Mouse (Mus musculus): Measurements from ENCODE around the gene Fgfr2. TPM values are rescaled to one million over a fixed set of nuclear protein-coding genes. Genes with fewer than 3 reads are reported as not detected.

The Fgfr2 gene
- polyA plus RNA-seq, 1 experiment = 59.9 TPM

DNA sequence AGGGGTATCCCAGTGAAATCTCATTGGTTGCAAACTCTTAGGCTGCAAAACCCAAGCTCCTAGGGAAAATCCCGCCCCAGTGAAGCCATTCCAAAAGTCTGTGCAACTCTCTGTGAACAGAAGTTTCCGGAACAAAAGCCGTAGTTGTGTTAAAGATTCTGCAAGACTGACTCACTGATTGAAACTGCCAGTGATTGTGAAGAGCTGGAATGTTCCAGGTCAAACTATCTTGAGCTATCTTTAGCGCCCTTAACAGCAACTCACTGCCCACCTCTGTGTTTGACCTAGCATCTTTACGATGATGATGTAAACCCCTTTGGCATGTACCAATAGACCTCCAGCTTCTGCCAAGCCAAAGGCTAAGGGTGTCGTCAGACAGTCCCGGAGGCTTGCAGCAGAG is 999.9 kb downstream of the Fgfr2 start:
- peak overlapping the region; percentile 84 for H3K27ac ChIP-seq (ENCODE audit: insufficient read depth, low read length)
- H3K4me1 ChIP-seq (ENCODE audit: control insufficient read depth, insufficient read depth, low read length) = no peaks in the 10 kb centered on the region; the same call in 1 of the 2 replicates
- H3K4me3 ChIP-seq (ENCODE audit: insufficient read depth, low read length) = no peak overlapping the region
- TF ChIP-seq POLR2A (IDR thresholded peaks at IDR 0.05; ENCODE audit: low read depth, low read length) (no peak), CTCF (IDR thresholded peaks at IDR 0.05; ENCODE audit: borderline replicate concordance, insufficient read depth, low read length) (no peak)

DNA sequence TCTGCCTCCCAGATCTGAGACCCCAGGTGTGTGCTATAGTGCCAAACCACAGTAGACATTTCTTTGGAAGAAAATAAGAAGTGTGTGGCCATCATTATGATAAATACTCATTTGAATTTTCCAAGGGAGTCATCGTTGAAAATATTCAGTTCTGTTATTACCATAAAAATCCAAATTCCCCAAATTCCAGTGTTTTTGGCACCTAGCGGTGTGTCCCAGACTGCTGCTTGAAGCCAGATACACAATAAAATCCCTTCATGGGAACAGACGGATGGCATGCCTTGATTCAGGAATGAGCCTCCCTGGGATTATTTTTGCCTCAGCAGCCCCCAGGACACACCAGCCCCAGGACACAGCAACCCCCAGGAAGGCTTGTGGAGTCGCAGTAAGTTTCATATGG is 1003.3 kb downstream of the Fgfr2 start:
- Histone ChIP-seq H3K27ac (ENCODE audit: insufficient read depth, low read length) (no peak overlapping the region), H3K4me3 (ENCODE audit: insufficient read depth, low read length) (no peak overlapping the region)
- TF ChIP-seq CTCF (IDR thresholded peaks at IDR 0.05; ENCODE audit: borderline replicate concordance, insufficient read depth, low read length) = no peak
- TF ChIP-seq POLR2A (IDR thresholded peaks at IDR 0.05; ENCODE audit: low read depth, low read length) = no peak

DNA sequence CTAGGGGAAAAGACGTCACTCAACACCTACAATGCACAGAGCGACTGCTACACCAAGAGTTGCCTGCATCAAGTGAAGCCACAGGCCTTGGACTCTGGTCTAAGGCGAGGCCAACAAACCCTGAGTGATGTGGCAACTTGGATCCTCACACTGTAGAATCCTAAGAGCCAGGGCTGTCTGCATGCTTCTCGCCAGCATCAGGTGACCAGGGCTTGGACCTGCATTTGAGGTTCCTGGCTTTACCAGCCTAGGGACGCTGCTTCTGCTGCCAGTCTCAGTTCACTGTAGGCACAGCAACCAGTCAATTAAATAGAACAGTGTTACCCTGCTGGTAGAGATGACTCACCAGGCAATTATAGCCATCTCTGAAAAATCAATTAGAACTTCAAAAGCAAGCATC is 1011.4 kb downstream of the Fgfr2 start:
- no peak for TF ChIP-seq CTCF (IDR thresholded peaks at IDR 0.05; ENCODE audit: borderline replicate concordance, insufficient read depth, low read length)
- no peak for TF ChIP-seq POLR2A (IDR thresholded peaks at IDR 0.05; ENCODE audit: low read depth, low read length)
- H3K27ac ChIP-seq (ENCODE audit: insufficient read depth, low read length) = no peak overlapping the region
- H3K4me1 ChIP-seq (ENCODE audit: control insufficient read depth, insufficient read depth, low read length) = no peaks in the 10 kb centered on the region
- no peak overlapping the region for H3K4me3 ChIP-seq (ENCODE audit: insufficient read depth, low read length)

More for the DNA sequence above, 1003.3 kb downstream of the Fgfr2 start:
- no peaks in the 10 kb centered on the region; the same call in 1 of the 2 replicates for H3K4me1 ChIP-seq (ENCODE audit: control insufficient read depth, insufficient read depth, low read length)

DNA sequence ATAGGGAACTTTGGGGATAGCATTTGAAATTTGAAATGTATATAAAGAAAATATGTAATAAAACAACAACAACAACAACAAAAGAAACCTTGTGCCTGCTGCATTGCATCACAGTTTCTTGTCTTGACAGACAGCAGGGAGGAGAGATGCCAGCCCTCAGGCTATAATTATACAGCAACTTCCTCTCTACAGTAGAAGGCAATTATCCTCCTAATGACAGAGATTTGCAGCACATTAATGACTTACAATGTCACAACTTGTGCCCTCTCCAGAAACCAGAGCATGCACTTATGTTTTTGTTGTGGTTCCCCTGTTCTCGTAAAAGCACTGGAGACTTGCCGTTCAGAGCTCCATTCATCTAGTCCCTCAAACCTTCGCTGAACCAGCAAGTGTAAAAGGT is 1012.8 kb downstream of the Fgfr2 start:
- Histone ChIP-seq H3K27ac (ENCODE audit: insufficient read depth, low read length) (no peak overlapping the region), H3K4me3 (ENCODE audit: insufficient read depth, low read length) (no peak overlapping the region), H3K4me1 (ENCODE audit: control insufficient read depth, insufficient read depth, low read length) (no peaks in the 10 kb centered on the region)
- no peak for TF ChIP-seq POLR2A (IDR thresholded peaks at IDR 0.05; ENCODE audit: low read depth, low read length)
- TF ChIP-seq CTCF (IDR thresholded peaks at IDR 0.05; ENCODE audit: borderline replicate concordance, insufficient read depth, low read length) = no peak

DNA sequence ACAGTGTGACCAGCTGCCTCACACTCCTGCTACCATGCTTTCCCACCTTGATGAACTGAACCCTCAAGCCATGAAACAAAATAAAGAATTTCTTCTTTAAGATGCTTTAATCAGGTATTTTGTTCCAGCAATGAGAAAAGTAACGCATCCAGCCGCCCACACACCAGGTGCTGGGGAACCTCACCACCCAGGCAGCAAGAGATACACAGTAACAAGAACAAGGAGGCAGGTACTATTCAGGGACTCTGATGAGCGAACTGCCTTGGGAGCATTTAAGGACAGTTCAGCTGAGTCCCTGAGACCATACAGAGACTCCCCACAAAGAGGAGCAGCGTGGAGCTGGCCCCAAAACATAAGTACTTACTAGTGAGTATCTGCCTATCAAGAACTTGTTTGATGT is 1016.3 kb downstream of the Fgfr2 start:
- TF ChIP-seq POLR2A (IDR thresholded peaks at IDR 0.05; ENCODE audit: low read depth, low read length) = no peak
- no peak for TF ChIP-seq CTCF (IDR thresholded peaks at IDR 0.05; ENCODE audit: borderline replicate concordance, insufficient read depth, low read length)
- Histone ChIP-seq H3K27ac (ENCODE audit: insufficient read depth, low read length) (no peak overlapping the region), H3K4me1 (ENCODE audit: control insufficient read depth, insufficient read depth, low read length) (no peaks in the 10 kb centered on the region), H3K4me3 (ENCODE audit: insufficient read depth, low read length) (no peak overlapping the region)

DNA sequence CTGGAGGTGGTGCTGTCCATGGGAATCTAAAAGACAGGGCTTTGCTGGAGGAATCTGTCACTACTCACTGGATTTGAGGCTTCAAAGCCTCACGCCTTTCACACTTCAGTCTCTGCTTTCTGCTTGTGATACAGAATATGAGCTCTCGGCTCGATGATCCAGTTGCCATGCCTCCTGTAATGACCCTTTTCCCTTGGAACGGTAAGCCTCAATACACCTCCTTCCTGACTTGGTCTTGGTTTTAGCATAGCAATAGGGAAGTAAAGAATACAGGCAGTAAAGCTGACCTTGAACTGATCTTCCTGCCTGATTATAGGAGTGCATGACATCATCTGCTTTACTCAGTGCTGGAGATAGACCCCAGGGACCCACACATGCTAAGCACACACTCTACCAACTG is 1017.8 kb downstream of the Fgfr2 start:
- H3K4me1 ChIP-seq (ENCODE audit: control insufficient read depth, insufficient read depth, low read length) = no peaks in the 10 kb centered on the region
- H3K4me3 ChIP-seq (ENCODE audit: insufficient read depth, low read length) = no peak overlapping the region
- TF ChIP-seq CTCF (IDR thresholded peaks at IDR 0.05; ENCODE audit: borderline replicate concordance, insufficient read depth, low read length) (no peak), POLR2A (IDR thresholded peaks at IDR 0.05; ENCODE audit: low read depth, low read length) (no peak)
- no peak overlapping the region for H3K27ac ChIP-seq (ENCODE audit: insufficient read depth, low read length)

DNA sequence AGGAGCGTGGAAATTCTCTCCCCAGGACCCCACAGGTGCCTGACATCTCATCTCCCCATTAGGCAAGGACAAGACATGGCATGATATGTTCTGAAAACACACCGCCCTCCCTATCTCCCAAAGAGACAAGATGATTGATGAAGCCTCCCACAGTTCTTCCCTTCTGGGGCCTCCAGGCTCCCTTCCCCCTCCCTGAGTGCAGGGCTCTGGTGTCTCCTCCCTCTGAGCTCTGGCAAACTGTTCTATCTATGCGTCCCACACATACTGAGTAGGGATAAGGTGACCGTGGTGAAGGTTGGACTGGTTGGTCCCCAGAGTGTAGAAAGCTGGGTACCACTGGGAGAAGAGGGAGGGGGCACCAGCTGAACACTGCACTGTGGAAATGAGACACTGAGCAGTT is 1024.7 kb downstream of the Fgfr2 start:
- no peaks in the 10 kb centered on the region for H3K4me1 ChIP-seq (ENCODE audit: control insufficient read depth, insufficient read depth, low read length)
- no peak overlapping the region for H3K4me3 ChIP-seq (ENCODE audit: insufficient read depth, low read length)
- TF ChIP-seq POLR2A (IDR thresholded peaks at IDR 0.05; ENCODE audit: low read depth, low read length) (no peak), CTCF (IDR thresholded peaks at IDR 0.05; ENCODE audit: borderline replicate concordance, insufficient read depth, low read length) (no peak)
- no peak overlapping the region for H3K27ac ChIP-seq (ENCODE audit: insufficient read depth, low read length)

DNA sequence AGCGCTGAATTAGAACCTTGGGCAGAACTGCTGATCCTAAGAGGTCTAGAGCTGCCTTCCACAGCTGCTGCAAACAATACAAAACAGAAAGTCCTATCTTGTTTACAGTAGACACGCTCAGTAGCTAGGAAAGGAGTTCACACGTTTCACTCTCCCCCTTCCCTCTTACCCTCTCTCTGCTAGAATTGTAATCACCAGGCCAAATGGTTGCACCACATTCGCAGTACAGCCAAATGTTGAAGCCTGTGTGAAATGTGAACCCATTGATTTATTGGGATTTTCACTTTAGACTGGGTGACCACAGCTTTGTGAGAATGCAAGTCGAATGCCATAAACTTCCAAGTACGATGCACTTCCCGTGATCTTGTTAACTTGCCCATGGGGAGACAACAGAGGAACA is 1028.5 kb downstream of the Fgfr2 start:
- Histone ChIP-seq H3K4me1 (ENCODE audit: control insufficient read depth, insufficient read depth, low read length) (no peaks in the 10 kb centered on the region), H3K4me3 (ENCODE audit: insufficient read depth, low read length) (no peak overlapping the region), H3K27ac (ENCODE audit: insufficient read depth, low read length) (no peak overlapping the region)
- TF ChIP-seq CTCF (IDR thresholded peaks at IDR 0.05; ENCODE audit: borderline replicate concordance, insufficient read depth, low read length) (no peak), POLR2A (IDR thresholded peaks at IDR 0.05; ENCODE audit: low read depth, low read length) (no peak)

DNA sequence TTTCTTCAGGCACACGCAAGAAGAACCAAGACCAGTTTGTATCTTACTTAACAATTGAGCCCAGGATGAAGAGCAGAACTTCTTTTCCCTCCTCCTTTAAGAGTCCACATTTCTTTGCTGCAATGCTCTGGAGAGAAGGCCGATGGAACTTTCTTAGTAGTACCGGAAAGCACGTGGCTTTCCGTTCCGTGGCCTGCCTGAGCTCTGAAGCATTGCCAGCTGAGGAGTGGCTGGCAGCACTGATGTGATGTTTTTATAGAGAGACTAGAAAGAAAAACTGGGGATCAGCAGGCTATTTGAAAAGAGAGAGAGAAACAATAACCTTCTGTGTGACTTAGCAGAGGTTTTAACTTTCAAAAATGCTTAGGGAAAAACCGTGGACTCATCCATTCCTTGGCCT is 1031.6 kb downstream of the Fgfr2 start:
- H3K4me1 ChIP-seq (ENCODE audit: control insufficient read depth, insufficient read depth, low read length) = no peaks in the 10 kb centered on the region
- TF ChIP-seq POLR2A (IDR thresholded peaks at IDR 0.05; ENCODE audit: low read depth, low read length) (no peak), CTCF (IDR thresholded peaks at IDR 0.05; ENCODE audit: borderline replicate concordance, insufficient read depth, low read length) (no peak)
- no peak overlapping the region for H3K4me3 ChIP-seq (ENCODE audit: insufficient read depth, low read length)
- H3K27ac ChIP-seq (ENCODE audit: insufficient read depth, low read length) = no peak overlapping the region

DNA sequence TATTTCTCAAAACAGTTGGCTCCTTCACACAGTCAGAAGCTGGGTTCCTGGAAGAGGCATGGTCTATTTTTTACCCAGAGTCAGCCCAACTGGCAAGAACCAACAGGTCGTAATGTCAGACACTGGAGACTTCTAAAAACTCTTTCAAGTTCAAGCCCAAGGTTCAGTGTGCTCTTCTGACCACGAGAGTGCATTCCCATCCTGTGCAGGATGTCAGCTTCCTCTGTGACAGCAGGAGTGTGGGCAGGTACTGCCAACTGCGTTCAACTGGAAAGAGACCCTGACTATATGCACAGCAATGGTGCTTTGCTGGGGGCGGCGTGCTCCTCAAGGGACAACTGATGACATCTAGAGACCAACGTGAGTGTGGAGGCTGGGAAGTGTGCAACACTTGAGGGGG is 1034.5 kb downstream of the Fgfr2 start:
- Histone ChIP-seq H3K27ac (ENCODE audit: insufficient read depth, low read length) (no peak overlapping the region), H3K4me3 (ENCODE audit: insufficient read depth, low read length) (no peak overlapping the region), H3K4me1 (ENCODE audit: control insufficient read depth, insufficient read depth, low read length) (no peaks in the 10 kb centered on the region)
- TF ChIP-seq CTCF (IDR thresholded peaks at IDR 0.05; ENCODE audit: borderline replicate concordance, insufficient read depth, low read length) = no peak
- no peak for TF ChIP-seq POLR2A (IDR thresholded peaks at IDR 0.05; ENCODE audit: low read depth, low read length)

DNA sequence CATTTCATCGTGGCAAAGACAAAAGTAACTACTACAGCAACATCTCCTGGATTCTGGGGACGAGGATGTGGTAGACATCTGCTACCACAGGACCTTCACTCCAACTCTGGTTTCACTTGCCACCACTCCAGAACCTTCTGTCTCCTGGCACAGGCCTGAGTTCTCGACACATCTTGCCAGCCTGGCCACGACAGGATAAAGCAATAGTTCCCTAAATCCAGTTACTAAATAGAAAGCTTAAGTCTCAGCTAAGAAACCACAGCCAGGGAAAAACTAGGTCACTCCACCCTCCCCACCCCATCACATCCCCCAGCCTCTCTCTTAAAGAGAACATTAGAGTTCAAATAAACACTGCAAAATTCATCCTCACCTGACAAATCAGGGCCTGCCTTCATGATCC is 1035.0 kb downstream of the Fgfr2 start:
- no peak overlapping the region for H3K4me3 ChIP-seq (ENCODE audit: insufficient read depth, low read length)
- no peaks in the 10 kb centered on the region for H3K4me1 ChIP-seq (ENCODE audit: control insufficient read depth, insufficient read depth, low read length)
- H3K27ac ChIP-seq (ENCODE audit: insufficient read depth, low read length) = no peak overlapping the region
- TF ChIP-seq CTCF (IDR thresholded peaks at IDR 0.05; ENCODE audit: borderline replicate concordance, insufficient read depth, low read length) = no peak
- no peak for TF ChIP-seq POLR2A (IDR thresholded peaks at IDR 0.05; ENCODE audit: low read depth, low read length)
